Mouse (Mus musculus) liver, adult 2 months (tissue): ENCODE results near the gene Cd6.

ENCODE experiments used
- CTCF ChIP-seq: fragments of 200-500 bp; IDR thresholded peaks from 2 replicates; pipeline ENCODE4 v1.5.1; 2011; ENCODE audit warnings: low read depth, low read length, control low read depth
- POLR2A ChIP-seq: fragments of 200-500 bp; IDR thresholded peaks from 2 replicates; pipeline ENCODE4 v1.6.1; 2011; ENCODE audit warnings: low read length, control low read depth; ENCODE audit not compliant: insufficient read depth; ENCODE audit errors: extremely low read depth

DNA sequence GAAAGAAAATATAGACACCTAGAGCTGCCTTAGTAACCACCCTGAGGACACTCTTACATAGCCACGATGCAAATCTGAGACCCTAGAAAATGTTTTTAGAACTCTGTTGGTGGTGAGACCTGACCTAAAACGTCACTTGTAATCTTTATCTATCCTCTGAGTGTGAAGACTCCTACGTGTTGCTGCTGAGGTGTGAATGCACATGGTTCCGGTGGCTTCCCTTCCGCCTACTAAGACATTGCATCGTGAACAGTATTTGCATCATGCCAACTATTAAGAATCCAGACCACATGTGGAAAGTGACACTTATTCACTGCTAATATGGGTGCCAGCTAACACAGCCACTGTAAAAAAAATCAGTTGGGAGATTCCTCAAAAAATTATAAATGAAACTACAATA lies 14.0 kb downstream of the Cd6 start:
- TF ChIP-seq CTCF (no peak), POLR2A (no peak)
